Mouse (Mus musculus) kidney, postnatal 0 days (tissue): Measurements from ENCODE around the gene Cbx2. TPM values are rescaled to one million over a fixed set of nuclear protein-coding genes. Genes with fewer than 3 reads are reported as not detected.
A peak's percentile ranks its signal among the peaks of the same experiment; 100 is the strongest.

ENCODE experiments used
- ATAC-seq: fragments of 200-750 bp; cut with Nextera tagmentation; replicated peaks from 2 replicates; pipeline ENCODE4 v1.8.0; 2017; ENCODE audit warnings: low read depth, moderate number of reproducible peaks, moderate TSS enrichment, moderate library complexity; ENCODE audit not compliant: low FRiP score
- DNase-seq: peaks from one replicate; pipeline ENCODE4 v3.0.0-alpha.2; 2016; ENCODE audit warnings: low spot score
- H3K27ac ChIP-seq: fragments of 300-500 bp; sonication (generic); 2 replicates; pipeline ENCODE4 v1.5.1; 2014; ENCODE audit warnings: mild to moderate bottlenecking
- H3K27me3 ChIP-seq: fragments of 300-500 bp; sonication (generic); 2 replicates; pipeline ENCODE4 v1.6.1; 2014; ENCODE audit warnings: low read length, mixed read lengths; ENCODE audit not compliant: insufficient read depth
- H3K36me3 ChIP-seq: fragments of 300-500 bp; sonication (generic); 2 replicates; pipeline ENCODE4 v1.6.1; 2014; ENCODE audit warnings: low read length, mixed read lengths; ENCODE audit not compliant: insufficient read depth
- H3K4me1 ChIP-seq: fragments of 300-500 bp; sonication (generic); replicated peaks from 2 replicates; pipeline ENCODE4 v1.6.1; 2014; ENCODE audit warnings: antibody characterized with exemption, low read length, mixed read lengths; ENCODE audit not compliant: insufficient read depth
- H3K4me2 ChIP-seq: fragments of 300-500 bp; sonication (generic); 2 replicates; pipeline ENCODE4 v1.6.1; 2014; ENCODE audit warnings: mild to moderate bottlenecking, low read length, moderate library complexity, mixed read lengths
- H3K4me3 ChIP-seq: fragments of 300-500 bp; sonication (generic); replicated peaks from 2 replicates; pipeline ENCODE4 v1.5.1; 2014; ENCODE audit warnings: low read depth, low read length
- H3K9ac ChIP-seq: fragments of 300-500 bp; sonication (generic); 2 replicates; pipeline ENCODE4 v1.6.1; 2014; ENCODE audit warnings: low read depth, low read length
- H3K9me3 ChIP-seq: fragments of 300-500 bp; sonication (generic); replicated peaks from 2 replicates; pipeline ENCODE4 v1.6.1; 2016; ENCODE audit warnings: low read length, inconsistent platforms, mixed read lengths
- CTCF ChIP-seq: IDR thresholded peaks from 2 replicates; pipeline ENCODE4 v1.5.1; 2016; ENCODE audit warnings: antibody characterized with exemption, low read depth, mild to moderate bottlenecking, moderate library complexity
- WGBS: fragments of 180-500 bp; shearing (Covaris S2); extraction: QIAGEN DNeasy Blood & Tissue Kit; methylation state at CpG from one replicate; pipeline ENCODE4 v1.1.7; 2014; 5-methylcytosine and 5-hydroxymethylcytosine counted together
- polyA plus RNA-seq: library from polyadenylated mRNA; unstranded; fragments of >200 nt; fragmentation: Nextera tagmentation; extraction: Ambion mirVana; gene quantifications from 2 replicates; pipeline ENCODE4 v1.2.1, GENCODE M21; 2015

The Cbx2 gene
- polyA plus RNA-seq, 1 experiment from 2014 or later: 16.7 TPM

GRCm38 (mm10) chr11:119054351-119055345, 31.9 kb downstream of the Cbx2 start:
- TF ChIP-seq CTCF: peak; percentile 66
- H3K4me1 ChIP-seq: peaks cover 35% of the 10 kb centered on the region
- no peak overlapping the region for H3K27ac ChIP-seq
- no peak for ATAC-seq
- no peak overlapping the region for H3K9ac ChIP-seq
- no peaks in the 10 kb centered on the region for H3K36me3 ChIP-seq
- 0 out of 2 replicates have a peak overlapping the region, but pooled peaks have one; percentile 45 for H3K4me3 ChIP-seq
- H3K27me3 ChIP-seq: peaks cover 74% of the 10 kb centered on the region
- 2% methylated on average over 47 of the region's 47 CpGs for WGBS
- peak; percentile 18 for DNase-seq
- no peaks in the 10 kb centered on the region for H3K9me3 ChIP-seq
- H3K4me2 ChIP-seq: peak overlapping the region; percentile 57; the same call in 1 of the 2 replicates

DNA sequence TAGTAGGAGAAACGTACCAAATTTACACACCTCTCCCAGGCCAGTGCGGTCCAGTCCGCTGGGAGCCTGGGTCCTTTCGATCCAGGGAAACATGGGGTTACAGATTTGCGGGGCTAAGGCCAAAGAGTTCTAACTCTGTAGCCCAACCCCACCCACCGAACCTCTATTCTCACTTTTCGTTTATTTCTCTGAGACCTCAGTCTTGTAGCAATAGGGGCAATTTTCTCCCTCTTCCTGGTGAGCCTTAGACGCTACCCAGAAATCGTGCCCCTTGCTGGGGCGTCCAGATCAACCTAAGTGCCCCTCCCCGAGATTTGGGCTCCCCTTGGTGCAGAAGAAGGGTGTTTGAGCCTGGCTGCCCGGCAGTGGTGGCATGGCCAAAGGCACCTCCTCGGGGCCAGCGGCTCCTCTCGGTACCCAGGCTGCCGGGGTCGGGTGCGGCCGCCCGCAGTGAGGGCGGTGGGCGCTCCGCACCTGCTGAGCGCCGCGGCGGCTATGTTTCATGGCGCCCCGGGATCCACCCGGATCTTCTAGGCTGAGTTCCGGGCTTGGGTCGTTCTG, 32.9 kb downstream of the Cbx2 start:
- no peak for ATAC-seq
- 2% methylated on average over 32 of the region's 32 CpGs for whole genome bisulfite sequencing
- H3K9me3 ChIP-seq: no peaks in the 10 kb centered on the region
- peaks cover 74% of the 10 kb centered on the region for H3K27me3 ChIP-seq
- TF ChIP-seq CTCF: no peak
- H3K9ac ChIP-seq: no peak overlapping the region
- H3K4me3 ChIP-seq: peak overlapping the region; percentile 45
- DNase-seq: no peak
- no peak overlapping the region for H3K27ac ChIP-seq
- peaks cover 35% of the 10 kb centered on the region for H3K4me1 ChIP-seq
- peak overlapping the region; percentile 93 for H3K4me2 ChIP-seq
- no peaks in the 10 kb centered on the region for H3K36me3 ChIP-seq

DNA sequence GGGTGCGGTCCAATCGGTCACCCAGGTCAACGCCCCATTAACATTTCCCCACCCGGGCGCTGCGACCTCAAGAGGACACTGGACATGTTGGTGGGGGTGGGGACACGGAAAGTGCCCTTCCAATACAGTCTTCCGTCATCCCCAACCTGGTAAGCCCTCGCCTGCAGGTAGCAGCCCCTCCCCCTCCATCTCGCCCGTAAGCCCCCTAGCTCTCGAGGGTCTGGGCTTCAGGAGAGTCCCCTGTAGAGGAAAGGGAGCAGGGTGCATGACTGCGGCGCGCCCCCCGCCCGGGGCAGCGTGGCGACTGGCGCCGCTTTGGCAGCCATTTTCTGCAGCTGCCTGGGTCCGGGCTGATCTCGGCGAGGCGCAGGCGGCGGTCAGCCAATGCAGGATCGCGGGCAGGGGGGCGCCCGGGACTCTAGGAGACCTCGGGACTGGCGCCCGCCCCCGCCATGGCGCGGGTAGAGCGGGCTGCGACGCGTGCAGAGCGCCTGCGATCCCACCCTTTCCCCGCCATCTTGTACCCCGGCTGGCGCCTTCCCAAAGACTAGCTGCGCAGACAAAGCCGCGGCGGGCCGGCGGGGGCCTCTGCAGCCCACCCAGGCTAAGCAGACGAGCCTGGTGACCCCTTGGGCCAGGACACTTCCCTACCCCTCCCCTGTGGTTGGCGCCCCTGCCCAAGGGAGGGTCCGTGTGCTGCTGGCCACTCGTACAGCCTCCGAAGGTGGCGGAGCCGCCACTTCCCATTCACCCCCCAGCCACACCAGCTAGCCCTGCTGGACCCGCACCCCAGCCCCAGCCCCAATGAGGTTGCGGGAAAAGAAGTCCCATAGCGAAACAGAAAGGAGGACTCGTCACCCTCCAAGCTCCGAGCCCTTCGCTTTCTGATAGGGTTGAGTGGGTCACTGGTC, 33.8 kb downstream of the Cbx2 start:
- ATAC-seq: 0 out of 2 replicates have a peak, but pooled peaks have one; percentile 12
- Histone ChIP-seq H3K4me3 (peak overlapping the region; percentile 45), H3K27me3 (peaks cover 70% of the 10 kb centered on the region), H3K4me1 (peaks cover 35% of the 10 kb centered on the region), H3K4me2 (peak overlapping the region; percentile 93), H3K9me3 (no peaks in the 10 kb centered on the region), H3K27ac (peak overlapping the region; percentile 73), H3K9ac (peak overlapping the region; percentile 80), H3K36me3 (no peaks in the 10 kb centered on the region)
- DNase-seq: no peak
- under 1% methylated on average over 64 of the region's 65 CpGs for WGBS
- TF ChIP-seq CTCF: no peak

GRCm38 (mm10) chr11:119057291-119057690, 34.5 kb downstream of the Cbx2 start:
- Histone ChIP-seq H3K4me3 (peak overlapping the region; percentile 45), H3K36me3 (no peaks in the 10 kb centered on the region), H3K27ac (no peak overlapping the region), H3K4me1 (peaks cover 35% of the 10 kb centered on the region), H3K9me3 (no peaks in the 10 kb centered on the region), H3K4me2 (peak overlapping the region; percentile 93), H3K9ac (peak overlapping the region; percentile 80; the same call in 1 of the 2 replicates), H3K27me3 (peaks cover 63% of the 10 kb centered on the region)
- 4% methylated on average over 9 of the region's 9 CpGs for WGBS
- no peak for DNase-seq
- no peak for ATAC-seq
- TF ChIP-seq CTCF: no peak

- ATAC-seq: peak; percentile 50; the same call in 1 of the 2 replicates
- DNase-seq: no peak
- TF ChIP-seq CTCF: peak; percentile 42; the same call in 1 of the 2 replicates
- peak overlapping the region; percentile 44 for H3K4me2 ChIP-seq
- peaks cover 57% of the 10 kb centered on the region for H3K27me3 ChIP-seq
- H3K4me1 ChIP-seq: peaks cover 35% of the 10 kb centered on the region
- whole genome bisulfite sequencing: 1% methylated on average over 58 of the region's 58 CpGs
- H3K36me3 ChIP-seq: no peaks in the 10 kb centered on the region
- H3K9ac ChIP-seq: 0 out of 2 replicates have a peak overlapping the region, but pooled peaks have one; percentile 23
- no peaks in the 10 kb centered on the region for H3K9me3 ChIP-seq
- H3K27ac ChIP-seq: no peak overlapping the region
- peak overlapping the region; percentile 4; the same call in 1 of the 2 replicates for H3K4me3 ChIP-seq
Measured at GRCm38 (mm10) chr11:119058041-119058995, 35.6 kb downstream of the Cbx2 start.
